Mouse (Mus musculus) megakaryocyte, embryonic 14.5 days (primary cell): ENCODE measurements at regions not wholly inside any gene's neighbourhood (a gene's known extent, or its start where the extent isn't known, plus 50 kb on each side); places are given as distances from the start of the nearest gene placed in this dataset.

Experiments
- FLI1 ChIP-seq: IDR thresholded peaks from 2 replicates; pipeline ENCODE4 v1.6.1; 2012; ENCODE audit warnings: low read length, inconsistent platforms, mixed read lengths
- GATA1 ChIP-seq: IDR thresholded peaks from 3 replicates; pipeline ENCODE4 v1.6.1; 2012; ENCODE audit warnings: mixed read lengths, low read length, inconsistent platforms, borderline replicate concordance

GRCm38 (mm10) chr3:133634306-133634705 lies 89.4 kb upstream of the Tet2 start:
- TF ChIP-seq GATA1 (no peak), FLI1 (no peak)
